Mouse (Mus musculus): ENCODE results near the gene Fam240b.

Gene Fam240b

DNA sequence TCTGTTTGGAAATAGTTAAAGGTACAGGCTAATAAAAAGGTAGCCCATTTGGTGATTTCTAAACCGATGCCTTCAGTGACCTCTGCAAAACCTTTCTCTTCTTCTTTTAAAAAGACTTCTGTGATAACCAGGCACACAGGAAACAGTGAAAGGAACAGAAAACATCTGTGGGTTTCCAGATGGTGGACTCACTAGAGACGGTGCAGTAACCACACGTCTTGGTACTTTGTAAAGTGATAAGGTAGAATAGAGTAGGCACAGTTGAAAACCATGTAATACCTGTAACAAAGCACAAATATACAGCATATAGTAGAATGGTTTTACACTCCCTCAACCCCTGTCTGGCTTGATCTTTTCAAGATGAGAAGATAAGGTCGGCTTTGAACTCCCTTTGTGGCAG lies 57.0 kb downstream of the Fam240b start:
- no peak for DNase-seq (ENCODE audit: low spot score in 2 of 2)

DNA sequence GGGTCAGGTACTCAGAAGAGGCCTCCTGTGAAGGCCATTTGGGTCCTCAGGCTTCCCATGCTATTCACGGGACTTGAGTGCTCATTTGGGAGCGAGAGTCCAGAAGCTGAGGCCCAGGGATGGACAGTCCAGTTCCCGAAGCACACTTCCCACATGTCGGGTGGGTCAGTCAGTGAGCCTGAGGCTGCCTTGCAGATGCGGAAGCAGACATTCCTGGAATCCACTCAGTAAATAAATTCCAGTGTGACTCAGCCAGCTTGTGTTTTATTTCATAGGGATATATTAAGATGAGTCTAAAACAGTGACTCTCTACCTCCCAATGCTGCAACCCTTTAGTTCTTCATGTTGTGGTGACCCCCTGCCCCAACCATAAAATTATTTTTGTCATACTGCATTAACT lies 58.1 kb downstream of the Fam240b start:
- no peak for DNase-seq (ENCODE audit: low spot score in 2 of 2)

DNA sequence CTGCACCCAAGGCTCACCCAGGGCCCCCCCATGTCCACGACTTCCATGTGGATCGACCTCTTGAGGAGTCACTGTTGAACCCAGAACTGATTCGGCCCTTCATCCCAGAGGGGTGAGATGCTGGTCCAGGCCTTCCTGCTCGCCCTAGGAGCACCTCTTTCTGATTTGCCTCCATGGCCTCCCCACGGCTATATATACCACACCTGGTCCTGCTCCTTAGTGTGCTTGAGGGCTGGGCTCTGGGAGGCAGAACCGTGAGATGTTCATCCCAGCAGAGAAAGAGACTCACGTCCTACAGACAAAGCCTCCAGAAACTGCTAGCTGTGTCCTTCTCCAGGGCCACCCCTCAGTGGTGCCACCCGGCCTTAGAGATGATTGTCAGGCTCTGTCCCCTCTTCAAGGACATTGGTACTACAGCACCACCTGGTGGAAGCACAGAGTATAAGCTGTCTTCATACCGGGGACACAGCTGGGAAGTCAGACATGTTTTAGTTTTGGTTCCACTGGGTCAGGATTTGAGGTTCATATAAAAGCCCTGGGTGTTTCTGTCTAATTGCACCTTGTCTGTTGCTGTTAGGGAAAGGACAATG lies 58.6 kb downstream of the Fam240b start:
- DNase-seq (ENCODE audit: low spot score in 2 of 2) = peak in 1 of 2 experiments; percentile 57

DNA sequence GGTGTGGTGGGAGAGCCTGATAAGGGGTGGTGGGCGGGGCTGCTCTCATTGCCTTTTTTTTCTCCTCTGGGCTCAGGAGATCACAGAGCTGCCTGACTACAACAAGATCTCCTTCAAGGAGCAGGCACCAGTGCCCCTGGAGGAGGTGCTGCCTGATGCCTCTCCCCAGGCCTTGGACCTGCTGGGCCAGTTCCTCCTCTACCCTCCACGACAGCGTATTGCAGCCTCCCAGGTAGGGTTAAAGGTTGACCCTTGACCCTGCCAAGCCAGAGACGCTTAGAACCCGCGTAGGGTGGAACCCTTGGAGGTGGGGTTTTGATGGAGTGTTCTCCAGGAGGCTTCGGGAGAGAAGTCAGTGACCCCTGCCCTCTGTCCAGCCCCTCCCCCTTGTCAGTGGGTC lies 59.8 kb downstream of the Fam240b start:
- DNase-seq (ENCODE audit: low spot score in 2 of 2) = no peak

DNA sequence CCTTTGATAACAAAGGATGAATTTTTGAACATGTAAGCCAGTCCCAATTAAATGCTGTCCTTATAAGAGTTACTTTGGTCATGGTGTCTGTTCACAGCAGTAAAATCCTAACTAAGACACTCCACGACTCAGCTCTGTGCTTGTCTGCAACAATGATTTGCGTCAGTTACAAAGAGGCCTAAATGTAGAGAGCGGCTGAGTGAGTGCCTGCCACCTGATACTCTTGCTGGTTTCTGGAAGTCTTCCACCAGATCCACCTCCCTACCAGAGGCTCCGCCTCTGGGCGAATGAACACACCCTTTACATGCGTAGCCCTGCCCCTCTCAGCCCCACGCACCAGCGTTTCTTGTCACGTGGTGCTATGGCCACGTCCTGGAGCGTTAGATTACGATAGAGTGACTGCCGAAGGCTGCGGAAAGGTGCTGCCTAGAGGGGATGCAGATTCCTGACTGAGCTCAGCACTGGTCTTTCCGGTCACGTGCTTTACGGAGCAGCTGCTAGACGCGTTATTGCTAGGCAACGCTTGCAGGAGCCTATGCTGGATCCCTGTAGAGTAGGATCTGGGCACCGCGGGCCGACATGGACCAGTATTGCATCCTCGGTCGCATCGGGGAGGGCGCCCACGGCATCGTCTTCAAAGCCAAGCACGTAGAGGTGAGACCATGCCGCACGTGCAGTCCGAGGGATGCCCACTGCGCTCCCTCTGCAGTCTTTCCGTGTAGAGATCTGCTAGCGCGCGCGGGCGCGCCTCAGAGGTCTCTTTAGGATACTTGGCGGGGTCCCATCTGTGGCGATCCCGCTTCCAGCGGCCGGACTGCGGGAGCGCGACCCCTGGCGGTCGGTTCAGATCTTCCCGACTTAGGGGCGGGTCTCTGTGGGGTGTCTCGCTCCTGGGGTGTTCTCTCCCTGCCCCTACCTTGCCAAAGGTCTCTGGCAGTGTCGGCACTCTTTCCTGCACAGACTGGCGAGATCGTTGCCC lies 65.3 kb downstream of the Fam240b start, which contains the start of gene Cdk20:
Gene Cdk20 (plus strand): TSS at position 298 of the 979 bp plus-strand sequence.
- peak; percentile 58 to 66 for DNase-seq (ENCODE audit: low spot score in 2 of 2)

All from spleen, postnatal 14 days (tissue).